Mouse (Mus musculus) liver, embryonic 12.5 days (tissue): ENCODE measurements around the gene Arid3a. TPM values are rescaled to one million over a fixed set of nuclear protein-coding genes. Genes with fewer than 3 reads are reported as not detected.

ENCODE experiments used
- ATAC-seq: fragments of 200-750 bp; cut with Nextera tagmentation; 2 replicates; pipeline ENCODE4 v1.8.0; 2017; ENCODE audit warnings: moderate number of reproducible peaks, mild to moderate bottlenecking, moderate library complexity
- H3K27ac ChIP-seq: fragments of 300-500 bp; sonication (generic); 2 replicates; pipeline ENCODE4 v1.5.1; 2016; ENCODE audit warnings: mild to moderate bottlenecking
- H3K27me3 ChIP-seq: fragments of 300-500 bp; sonication (generic); replicated peaks from 2 replicates; pipeline ENCODE4 v1.6.1; 2016; ENCODE audit warnings: mild to moderate bottlenecking, moderate library complexity
- H3K36me3 ChIP-seq: fragments of 300-500 bp; sonication (generic); 2 replicates; pipeline ENCODE4 v1.6.1; 2016; ENCODE audit warnings: mild to moderate bottlenecking, moderate library complexity
- H3K4me1 ChIP-seq: fragments of 300-500 bp; sonication (generic); 2 replicates; pipeline ENCODE4 v1.6.1; 2016
- H3K4me2 ChIP-seq: fragments of 300-500 bp; sonication (generic); 2 replicates; pipeline ENCODE4 v1.6.1; 2016; ENCODE audit warnings: mild to moderate bottlenecking, moderate library complexity
- H3K4me3 ChIP-seq: fragments of 300-500 bp; sonication (generic); 2 replicates; pipeline ENCODE4 v1.5.1; 2016; ENCODE audit warnings: mild to moderate bottlenecking, moderate library complexity
- H3K9ac ChIP-seq: fragments of 300-500 bp; sonication (generic); 2 replicates; pipeline ENCODE4 v1.6.1; 2016; ENCODE audit warnings: mild to moderate bottlenecking, moderate library complexity
- H3K9me3 ChIP-seq: fragments of 300-500 bp; sonication (generic); replicated peaks from 2 replicates; pipeline ENCODE4 v1.6.1; 2016; ENCODE audit warnings: mild to moderate bottlenecking, moderate library complexity
- WGBS: fragments of 180-500 bp; shearing (Covaris S2); methylation state at CpG from one replicate; pipeline ENCODE4 v1.1.7; 2016; ENCODE audit not compliant: insufficient replicate concordance; 5-methylcytosine and 5-hydroxymethylcytosine counted together
- polyA plus RNA-seq: library from polyadenylated mRNA; unstranded; fragments of >200 nt; fragmentation: Nextera tagmentation; extraction: Ambion mirVana; gene quantifications from 2 replicates; pipeline ENCODE4 v1.2.1, GENCODE M21; 2016

Arid3a gene
- polyA plus RNA-seq, 1 experiment from 2014 or later, result 6.4 TPM

- Histone ChIP-seq H3K4me3 (no peak overlapping the region), H3K9ac (no peak overlapping the region), H3K4me1 (peaks cover 7% of the 10 kb centered on the region), H3K9me3 (peaks cover 37% of the 10 kb centered on the region), H3K36me3 (peaks cover 58% of the 10 kb centered on the region), H3K4me2 (no peak overlapping the region), H3K27ac (no peak overlapping the region), H3K27me3 (peaks cover 43% of the 10 kb centered on the region)
- 68% methylated on average over 8 of the region's 8 CpGs for WGBS
- no peak for ATAC-seq
Observed at GRCm38 (mm10) chr10:79974668-79975067, 47.8 kb downstream of the Arid3a start.

DNA sequence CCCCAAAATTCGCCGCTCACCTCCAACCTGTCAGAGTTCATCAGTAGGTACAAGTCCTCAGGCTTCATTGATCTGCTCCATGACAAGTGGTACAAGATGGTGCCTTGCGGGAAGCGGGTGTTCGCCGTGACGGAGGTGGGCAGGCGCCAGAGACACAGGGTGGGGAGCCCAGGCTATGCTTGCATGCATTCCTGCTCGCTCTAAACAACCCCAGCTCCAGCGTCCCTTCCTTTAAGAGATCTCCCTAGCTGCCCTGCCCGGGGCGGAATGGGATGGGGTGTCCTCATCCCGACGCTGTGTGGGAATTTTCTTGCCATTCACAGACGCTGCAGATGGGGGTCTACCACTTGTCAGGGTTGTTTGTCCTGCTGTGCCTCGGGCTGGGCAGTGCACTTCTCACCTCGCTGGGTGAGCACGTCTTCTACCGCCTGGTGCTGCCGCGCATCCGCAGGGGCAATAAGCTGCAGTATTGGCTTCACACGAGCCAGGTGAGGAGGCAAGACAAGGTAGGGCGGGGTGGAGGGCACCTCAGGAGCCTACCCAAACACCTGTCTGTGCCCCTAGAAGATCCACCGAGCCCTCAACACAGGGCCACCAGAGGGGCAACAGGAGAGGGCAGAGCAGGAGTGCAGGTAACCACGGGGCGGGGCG lies 49.4 kb downstream of the Arid3a start:
- ATAC-seq, result no peak
- whole genome bisulfite sequencing, result 90% methylated on average over 28 of the region's 28 CpGs
- H3K4me2 ChIP-seq, result no peak overlapping the region
- no peak overlapping the region for H3K4me3 ChIP-seq
- no peak overlapping the region for H3K9ac ChIP-seq
- H3K9me3 ChIP-seq, result peaks cover 37% of the 10 kb centered on the region
- peaks cover 28% of the 10 kb centered on the region for H3K27me3 ChIP-seq
- H3K36me3 ChIP-seq, result peaks cover 73% of the 10 kb centered on the region
- no peak overlapping the region for H3K27ac ChIP-seq
- H3K4me1 ChIP-seq, result peaks cover 6% of the 10 kb centered on the region

DNA sequence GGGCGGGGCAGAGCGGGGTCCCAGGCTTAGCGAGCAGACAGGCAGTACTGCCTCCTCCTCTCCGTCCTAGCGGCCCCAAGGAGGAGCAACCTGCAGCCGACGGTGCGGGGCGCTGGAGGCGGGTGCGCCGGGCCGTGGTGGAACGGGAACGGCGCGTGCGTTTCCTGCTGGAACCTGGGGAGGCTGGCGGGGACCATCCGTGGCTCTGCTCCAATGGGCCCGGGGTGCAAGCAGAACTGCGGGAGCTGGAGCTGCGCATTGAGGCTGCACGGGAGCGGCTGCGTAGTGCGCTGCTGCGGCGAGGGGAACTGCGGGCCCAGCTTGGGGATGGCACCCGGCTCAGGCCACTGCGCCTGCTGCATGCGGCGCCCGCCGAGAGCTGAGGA lies 49.9 kb downstream of the Arid3a start:
- H3K4me2 ChIP-seq, result no peak overlapping the region
- no peak for ATAC-seq
- peaks cover 78% of the 10 kb centered on the region for H3K36me3 ChIP-seq
- H3K27me3 ChIP-seq, result peaks cover 23% of the 10 kb centered on the region
- 93% methylated on average over 36 of the region's 36 CpGs for WGBS
- peaks cover 37% of the 10 kb centered on the region for H3K9me3 ChIP-seq
- no peak overlapping the region for H3K4me3 ChIP-seq
- no peak overlapping the region for H3K9ac ChIP-seq
- no peak overlapping the region for H3K27ac ChIP-seq
- peaks cover 11% of the 10 kb centered on the region for H3K4me1 ChIP-seq

DNA sequence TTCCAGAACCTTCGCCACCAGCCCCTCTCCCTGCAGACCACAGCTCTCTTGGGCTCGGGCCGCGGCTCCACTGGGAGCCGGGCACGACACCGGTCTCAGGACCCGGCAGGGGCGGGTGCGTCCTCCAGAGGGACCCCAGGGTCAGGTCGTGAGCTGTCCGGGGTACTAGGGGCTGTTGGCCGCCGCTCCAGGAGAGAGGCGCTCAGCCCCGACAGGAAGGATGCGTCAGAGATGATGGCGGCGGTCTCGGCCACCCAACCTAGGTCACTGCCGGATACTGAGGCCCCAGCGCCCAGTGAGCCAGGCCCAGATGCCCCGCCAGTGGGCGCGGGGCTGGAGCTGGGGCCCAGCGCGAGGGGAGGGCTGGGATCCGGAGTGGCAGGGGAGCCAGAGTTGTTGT lies 50.5 kb downstream of the Arid3a start:
- H3K4me2 ChIP-seq, result no peak overlapping the region
- H3K36me3 ChIP-seq, result peaks cover 81% of the 10 kb centered on the region
- H3K27ac ChIP-seq, result no peak overlapping the region
- H3K9ac ChIP-seq, result no peak overlapping the region
- no peak for ATAC-seq
- H3K4me1 ChIP-seq, result peaks cover 17% of the 10 kb centered on the region
- WGBS, result 93% methylated on average over 28 of the region's 28 CpGs
- H3K9me3 ChIP-seq, result peaks cover 37% of the 10 kb centered on the region
- H3K27me3 ChIP-seq, result peaks cover 17% of the 10 kb centered on the region
- H3K4me3 ChIP-seq, result no peak overlapping the region

DNA sequence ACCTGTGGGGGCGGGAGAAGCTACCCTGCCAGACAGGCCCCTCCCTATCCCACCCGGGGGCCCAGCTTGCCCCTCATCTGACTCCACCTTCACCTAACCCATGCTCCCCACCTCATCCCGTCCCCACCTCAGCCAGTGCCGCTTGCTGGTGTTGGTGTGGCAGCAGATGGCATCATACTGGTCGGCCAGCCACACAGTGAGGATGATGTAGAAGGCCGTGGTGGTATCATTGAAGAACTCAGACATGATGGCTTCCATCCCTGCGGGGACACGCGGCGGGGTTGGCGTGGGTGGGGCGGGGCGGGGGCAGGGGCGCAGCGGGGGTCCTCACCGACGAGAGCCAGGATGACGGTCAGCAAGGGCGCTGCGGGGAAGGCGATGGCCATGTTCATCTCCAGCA lies 51.2 kb downstream of the Arid3a start:
- ATAC-seq, result no peak
- H3K4me2 ChIP-seq, result no peak overlapping the region
- H3K36me3 ChIP-seq, result peaks cover 86% of the 10 kb centered on the region
- peaks cover 9% of the 10 kb centered on the region for H3K27me3 ChIP-seq
- H3K4me1 ChIP-seq, result peaks cover 24% of the 10 kb centered on the region
- H3K4me3 ChIP-seq, result no peak overlapping the region
- no peak overlapping the region for H3K27ac ChIP-seq
- 93% methylated on average over 21 of the region's 21 CpGs for WGBS
- H3K9me3 ChIP-seq, result peaks cover 37% of the 10 kb centered on the region
- H3K9ac ChIP-seq, result no peak overlapping the region

DNA sequence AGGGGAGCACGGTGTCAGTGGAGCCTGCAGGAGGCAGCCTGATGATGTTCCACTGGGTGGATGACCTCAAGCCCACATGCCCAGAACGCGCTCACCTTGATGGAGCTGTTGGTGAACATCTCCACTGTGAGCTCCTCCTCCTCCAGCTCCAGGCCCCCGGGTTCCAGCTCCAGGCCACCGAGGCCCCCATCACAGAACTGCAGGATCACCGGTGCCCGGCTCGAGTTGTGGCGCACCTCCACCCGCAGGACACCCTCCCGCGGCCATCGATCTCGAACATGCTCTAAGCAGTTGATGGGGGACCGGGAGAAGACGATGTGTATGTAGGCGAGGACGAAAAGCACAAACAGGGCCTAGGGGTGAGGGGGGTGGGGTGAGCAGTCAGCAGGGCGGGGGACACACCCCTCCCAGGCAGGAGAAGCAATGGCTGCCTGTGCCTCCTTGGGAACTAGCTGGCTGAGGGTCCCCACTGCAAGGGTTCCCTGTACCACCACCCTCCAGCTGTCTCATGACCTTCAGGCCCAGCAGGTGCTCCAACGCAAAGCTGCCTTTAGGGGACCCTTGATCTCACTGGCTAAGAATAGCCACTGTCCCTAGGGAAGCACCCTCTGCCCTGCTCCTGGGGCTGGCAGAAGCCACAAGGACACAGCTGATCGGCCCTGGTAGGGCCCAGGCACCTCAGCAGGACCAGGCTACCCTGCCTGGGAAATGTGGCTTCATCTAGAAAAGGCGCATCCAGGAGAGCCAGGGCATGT lies 52.7 kb downstream of the Arid3a start:
- peaks cover 29% of the 10 kb centered on the region for H3K4me1 ChIP-seq
- H3K36me3 ChIP-seq, result peaks cover 78% of the 10 kb centered on the region
- ATAC-seq, result no peak
- no peaks in the 10 kb centered on the region for H3K27me3 ChIP-seq
- 89% methylated on average over 22 of the region's 22 CpGs for WGBS
- H3K4me2 ChIP-seq, result no peak overlapping the region
- peaks cover 37% of the 10 kb centered on the region for H3K9me3 ChIP-seq
- no peak overlapping the region for H3K27ac ChIP-seq
- no peak overlapping the region for H3K9ac ChIP-seq
- H3K4me3 ChIP-seq, result no peak overlapping the region

DNA sequence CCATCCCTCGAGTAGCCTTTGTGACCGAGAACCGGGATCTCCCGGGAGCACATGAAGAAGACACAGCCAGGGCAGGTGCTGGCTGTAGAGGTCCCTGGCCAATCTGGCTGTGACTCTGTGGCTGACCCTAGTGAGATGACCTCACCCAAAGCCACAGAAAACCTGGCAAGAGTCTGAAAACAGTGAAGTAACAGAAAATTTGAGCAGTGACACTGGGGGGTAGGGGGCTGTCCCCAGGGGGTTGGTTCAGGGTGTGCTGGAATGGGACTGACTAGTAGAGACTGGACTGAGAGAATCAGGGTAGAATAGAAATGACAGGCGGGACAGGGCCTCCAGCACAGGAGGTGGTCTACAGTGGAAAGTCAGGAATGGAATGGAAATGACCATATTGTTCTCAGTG lies 56.4 kb downstream of the Arid3a start:
- Histone ChIP-seq H3K4me1 (peaks cover 57% of the 10 kb centered on the region), H3K36me3 (peaks cover 42% of the 10 kb centered on the region), H3K9me3 (peaks cover 6% of the 10 kb centered on the region), H3K27me3 (peaks cover 7% of the 10 kb centered on the region), H3K9ac (peak overlapping the region; percentile 83), H3K4me3 (peak overlapping the region; percentile 78), H3K4me2 (peak overlapping the region; percentile 87), H3K27ac (peak overlapping the region; percentile 99)
- no peak for ATAC-seq
- 77% methylated on average over 5 of the region's 5 CpGs for WGBS

GRCm38 (mm10) chr10:79983670-79984069 lies 56.8 kb downstream of the Arid3a start:
- peak overlapping the region; percentile 83 for H3K9ac ChIP-seq
- no peak for ATAC-seq
- H3K27me3 ChIP-seq, result peaks cover 12% of the 10 kb centered on the region
- peak overlapping the region; percentile 99 for H3K27ac ChIP-seq
- H3K4me1 ChIP-seq, result peaks cover 62% of the 10 kb centered on the region
- peak overlapping the region; percentile 87 for H3K4me2 ChIP-seq
- under 1% methylated on average over 21 of the region's 21 CpGs for WGBS
- H3K36me3 ChIP-seq, result peaks cover 38% of the 10 kb centered on the region
- peak overlapping the region; percentile 78 for H3K4me3 ChIP-seq
- H3K9me3 ChIP-seq, result 0 out of 2 replicates have a peak, but pooled peaks cover 2% of the 10 kb centered on the region

DNA sequence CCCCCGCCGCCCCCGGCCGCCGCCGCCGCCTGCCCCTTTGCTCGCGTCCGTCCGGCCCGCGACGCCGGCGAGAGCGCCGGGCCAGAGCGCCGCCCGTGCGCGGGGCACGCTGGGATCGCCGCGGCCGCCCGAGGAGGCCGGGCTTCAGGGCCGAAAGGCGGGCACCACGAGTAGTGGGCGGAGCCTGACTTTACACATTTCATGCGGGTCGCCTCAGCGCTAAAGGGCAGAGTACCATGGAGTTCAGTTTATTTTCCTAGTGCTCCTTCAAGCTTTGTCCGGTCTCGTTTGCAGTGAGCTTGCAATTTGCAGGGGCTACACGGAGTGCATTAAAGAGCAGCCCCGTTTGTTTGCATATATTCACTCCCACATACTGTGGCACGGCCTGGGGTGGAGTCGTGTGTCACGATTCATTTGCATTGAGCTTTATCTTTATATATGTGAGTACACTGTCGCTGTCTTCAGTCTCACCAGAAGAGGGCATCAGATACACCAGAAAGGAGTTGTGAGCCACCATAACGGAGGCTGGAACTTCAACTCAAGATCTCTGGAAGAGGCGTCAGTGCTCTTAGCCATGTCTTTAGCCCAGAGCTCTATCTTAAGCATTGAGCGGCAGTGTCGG lies 57.5 kb downstream of the Arid3a start, which contains the start of gene Tmem259:
TSS of gene Tmem259 (minus strand) at position 136 of the 622 bp plus-strand sequence.
- ATAC-seq, result peak; percentile 76
- H3K4me2 ChIP-seq, result peak within 1 kb of the TSS; percentile 87
- peaks cover 31% of the 10 kb centered on the region for H3K36me3 ChIP-seq
- H3K27me3 ChIP-seq, result peaks cover 18% of the 10 kb centered on the region
- peak within 1 kb of the TSS; percentile 78 for H3K4me3 ChIP-seq
- WGBS, result under 1% methylated on average over 49 of the region's 49 CpGs
- H3K9ac ChIP-seq, result peak within 1 kb of the TSS; percentile 83
- peak within 1 kb of the TSS; percentile 99 for H3K27ac ChIP-seq
- H3K4me1 ChIP-seq, result peaks cover 68% of the 10 kb centered on the region
- no peaks in the 10 kb centered on the region for H3K9me3 ChIP-seq

DNA sequence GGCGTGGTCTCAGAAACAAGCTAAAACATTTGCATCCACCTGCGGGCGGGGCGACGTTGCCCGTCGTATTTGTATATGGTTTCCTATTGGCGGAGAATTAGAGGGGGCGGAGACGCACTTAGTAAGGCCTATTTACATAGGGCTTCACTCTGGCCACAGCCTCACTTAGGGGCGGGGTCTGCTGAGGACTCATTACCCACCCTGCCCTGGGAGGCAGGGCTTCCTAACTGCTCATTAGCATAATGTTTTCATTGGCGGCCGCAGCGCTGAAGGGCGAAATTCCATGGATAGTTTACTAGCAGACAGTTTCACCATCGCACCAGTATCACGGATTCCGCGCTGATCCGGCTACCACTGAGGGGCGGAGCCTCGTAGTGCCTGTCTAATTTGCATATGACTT lies 58.0 kb downstream of the Arid3a start:
- Histone ChIP-seq H3K9ac (peak overlapping the region; percentile 83), H3K9me3 (no peaks in the 10 kb centered on the region), H3K4me1 (peaks cover 74% of the 10 kb centered on the region), H3K4me2 (peak overlapping the region; percentile 87), H3K4me3 (peak overlapping the region; percentile 78), H3K27me3 (peaks cover 24% of the 10 kb centered on the region), H3K36me3 (peaks cover 26% of the 10 kb centered on the region), H3K27ac (peak overlapping the region; percentile 99)
- 2% methylated on average over 22 of the region's 22 CpGs for WGBS
- peak; percentile 85 for ATAC-seq

GRCm38 (mm10) chr10:79985334-79986231 lies 58.7 kb downstream of the Arid3a start:
- H3K4me1 ChIP-seq, result peaks cover 76% of the 10 kb centered on the region
- H3K9ac ChIP-seq, result peak overlapping the region; percentile 76
- peak overlapping the region; percentile 87 for H3K4me2 ChIP-seq
- peak overlapping the region; percentile 78 for H3K4me3 ChIP-seq
- no peaks in the 10 kb centered on the region for H3K9me3 ChIP-seq
- peak; percentile 62 for ATAC-seq
- H3K27ac ChIP-seq, result peak overlapping the region; percentile 99
- peaks cover 29% of the 10 kb centered on the region for H3K27me3 ChIP-seq
- H3K36me3 ChIP-seq, result peaks cover 19% of the 10 kb centered on the region
- 4% methylated on average over 35 of the region's 35 CpGs for WGBS
